Mouse (Mus musculus): ENCODE results near the gene Enpep. TPM values are rescaled to one million over a fixed set of nuclear protein-coding genes. Genes with fewer than 3 reads are reported as not detected.

The Enpep gene
- polyA plus RNA-seq, 1 experiment: 2.8 TPM

GRCm38 (mm10) chr3:129299874-129300273 is 32.6 kb downstream of the Enpep start:
- Histone ChIP-seq H3K27ac (ENCODE audit: insufficient read depth, low read length) (no peak overlapping the region), H3K4me3 (ENCODE audit: insufficient read depth, low read length) (no peak overlapping the region), H3K4me1 (ENCODE audit: control insufficient read depth, insufficient read depth, low read length) (no peaks in the 10 kb centered on the region)
- TF ChIP-seq CTCF (IDR thresholded peaks at IDR 0.05; ENCODE audit: extremely low read depth, insufficient read depth, low read length) (peak; percentile 35; the same call in 1 of the 2 replicates), POLR2A (IDR thresholded peaks at IDR 0.05; ENCODE audit: extremely low read depth, insufficient read depth, low read length) (no peak)

GRCm38 (mm10) chr3:129298606-129299005 is 33.9 kb downstream of the Enpep start:
- TF ChIP-seq CTCF (IDR thresholded peaks at IDR 0.05; ENCODE audit: extremely low read depth, insufficient read depth, low read length) (no peak), POLR2A (IDR thresholded peaks at IDR 0.05; ENCODE audit: extremely low read depth, insufficient read depth, low read length) (no peak)
- H3K4me1 ChIP-seq (ENCODE audit: control insufficient read depth, insufficient read depth, low read length): no peaks in the 10 kb centered on the region
- no peak overlapping the region for H3K27ac ChIP-seq (ENCODE audit: insufficient read depth, low read length)
- no peak overlapping the region for H3K4me3 ChIP-seq (ENCODE audit: insufficient read depth, low read length)

- no peak overlapping the region for H3K27ac ChIP-seq (ENCODE audit: insufficient read depth, low read length)
- no peak overlapping the region for H3K4me3 ChIP-seq (ENCODE audit: insufficient read depth, low read length)
- H3K4me1 ChIP-seq (ENCODE audit: control insufficient read depth, insufficient read depth, low read length): no peaks in the 10 kb centered on the region
- TF ChIP-seq POLR2A (IDR thresholded peaks at IDR 0.05; ENCODE audit: extremely low read depth, insufficient read depth, low read length) (no peak), CTCF (IDR thresholded peaks at IDR 0.05; ENCODE audit: extremely low read depth, insufficient read depth, low read length) (no peak)
These were observed 35.5 kb downstream of the Enpep start for GRCm38 (mm10) chr3:129296994-129297393.

DNA sequence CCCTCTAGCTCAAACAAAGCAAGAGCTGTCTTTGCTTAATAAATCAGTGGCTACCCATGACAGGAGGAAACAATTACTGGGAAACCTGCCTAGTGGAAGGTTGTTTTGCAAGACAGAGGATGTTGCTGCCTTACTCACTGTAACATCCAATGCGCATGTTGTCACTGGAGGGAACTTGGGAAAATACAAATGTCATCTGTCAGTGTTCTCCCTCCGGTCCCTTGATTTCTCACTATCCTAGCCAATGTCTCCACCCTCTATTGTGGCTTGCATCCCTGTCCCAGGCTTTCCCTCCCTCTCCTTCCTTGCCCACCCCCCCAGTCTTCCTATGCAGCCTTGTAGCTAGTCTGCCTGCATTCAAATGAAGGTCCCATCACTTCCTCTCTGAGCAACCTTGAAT is 36.6 kb downstream of the Enpep start:
- Histone ChIP-seq H3K4me1 (ENCODE audit: control insufficient read depth, insufficient read depth, low read length) (no peaks in the 10 kb centered on the region), H3K4me3 (ENCODE audit: insufficient read depth, low read length) (no peak overlapping the region), H3K27ac (ENCODE audit: insufficient read depth, low read length) (no peak overlapping the region)
- TF ChIP-seq POLR2A (IDR thresholded peaks at IDR 0.05; ENCODE audit: extremely low read depth, insufficient read depth, low read length): no peak
- no peak for TF ChIP-seq CTCF (IDR thresholded peaks at IDR 0.05; ENCODE audit: extremely low read depth, insufficient read depth, low read length)

- Histone ChIP-seq H3K4me3 (ENCODE audit: insufficient read depth, low read length) (no peak overlapping the region), H3K4me1 (ENCODE audit: control insufficient read depth, insufficient read depth, low read length) (no peaks in the 10 kb centered on the region), H3K27ac (ENCODE audit: insufficient read depth, low read length) (no peak overlapping the region)
- TF ChIP-seq CTCF (IDR thresholded peaks at IDR 0.05; ENCODE audit: extremely low read depth, insufficient read depth, low read length) (no peak), POLR2A (IDR thresholded peaks at IDR 0.05; ENCODE audit: extremely low read depth, insufficient read depth, low read length) (no peak)
These were observed 43.0 kb downstream of the Enpep start for GRCm38 (mm10) chr3:129289536-129289935.

DNA sequence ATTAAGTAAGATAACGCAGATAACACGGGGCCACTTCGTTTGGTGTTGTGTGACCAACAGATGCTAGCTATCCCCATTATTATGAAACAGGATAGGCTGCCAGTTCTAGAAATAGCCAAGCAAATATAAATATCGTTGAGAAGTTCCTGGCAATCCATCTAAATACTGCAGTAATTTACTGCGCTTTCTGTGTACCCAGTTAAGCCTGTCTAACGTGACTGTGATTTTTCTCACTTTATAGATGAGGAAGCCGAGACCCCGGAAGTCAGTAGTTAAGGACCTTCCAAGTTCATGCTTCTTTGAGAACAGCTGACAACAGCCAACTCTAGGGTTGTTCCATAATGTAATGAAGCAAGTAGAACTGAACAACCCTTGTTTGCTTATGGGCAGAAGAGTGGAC is 45.4 kb downstream of the Enpep start:
- no peak overlapping the region for H3K27ac ChIP-seq (ENCODE audit: insufficient read depth, low read length)
- no peak for TF ChIP-seq POLR2A (IDR thresholded peaks at IDR 0.05; ENCODE audit: extremely low read depth, insufficient read depth, low read length)
- TF ChIP-seq CTCF (IDR thresholded peaks at IDR 0.05; ENCODE audit: extremely low read depth, insufficient read depth, low read length): no peak
- no peaks in the 10 kb centered on the region for H3K4me1 ChIP-seq (ENCODE audit: control insufficient read depth, insufficient read depth, low read length)
- H3K4me3 ChIP-seq (ENCODE audit: insufficient read depth, low read length): no peak overlapping the region

DNA sequence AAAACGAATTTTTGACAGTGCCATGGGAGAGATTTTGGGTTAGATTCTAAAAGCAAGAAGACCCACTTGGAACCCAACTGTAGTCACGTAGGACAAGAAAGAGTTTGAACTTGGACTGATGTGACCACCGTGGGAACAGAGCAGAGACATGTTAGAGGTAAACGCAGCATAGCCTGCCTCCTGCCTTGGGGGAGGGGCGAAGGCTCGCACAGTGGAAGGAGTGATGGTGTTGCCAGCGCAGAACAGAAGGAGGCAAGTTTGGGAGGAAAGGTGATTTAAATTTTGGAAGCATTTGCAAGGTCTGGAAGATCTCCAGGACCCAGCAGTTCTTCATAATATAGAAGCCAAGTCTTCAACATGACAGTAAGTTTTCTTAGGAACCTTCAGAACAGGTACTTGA is 46.1 kb downstream of the Enpep start:
- Histone ChIP-seq H3K4me1 (ENCODE audit: control insufficient read depth, insufficient read depth, low read length) (no peaks in the 10 kb centered on the region), H3K4me3 (ENCODE audit: insufficient read depth, low read length) (no peak overlapping the region), H3K27ac (ENCODE audit: insufficient read depth, low read length) (no peak overlapping the region)
- TF ChIP-seq CTCF (IDR thresholded peaks at IDR 0.05; ENCODE audit: extremely low read depth, insufficient read depth, low read length) (no peak), POLR2A (IDR thresholded peaks at IDR 0.05; ENCODE audit: extremely low read depth, insufficient read depth, low read length) (no peak)

DNA sequence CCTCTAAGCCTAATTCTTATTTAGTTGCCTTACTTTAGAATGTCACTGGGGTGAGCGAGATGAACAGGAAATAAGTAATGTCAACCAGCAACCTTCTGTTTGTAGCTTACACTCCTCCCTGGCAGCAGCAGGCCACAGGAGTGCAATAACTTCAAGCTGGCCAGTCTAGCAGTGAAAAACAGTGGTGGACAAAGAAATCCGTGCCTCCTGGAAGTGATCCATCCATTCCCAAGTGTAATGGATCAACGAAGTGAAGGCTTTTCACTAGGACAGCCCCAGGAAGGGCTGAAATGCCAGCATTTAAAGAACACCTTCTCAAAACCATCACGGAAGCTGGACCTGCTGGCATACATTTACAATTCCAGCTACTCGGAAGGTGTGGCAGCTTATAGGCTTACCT is 48.2 kb downstream of the Enpep start:
- Histone ChIP-seq H3K27ac (ENCODE audit: insufficient read depth, low read length) (no peak overlapping the region), H3K4me3 (ENCODE audit: insufficient read depth, low read length) (no peak overlapping the region), H3K4me1 (ENCODE audit: control insufficient read depth, insufficient read depth, low read length) (no peaks in the 10 kb centered on the region)
- no peak for TF ChIP-seq POLR2A (IDR thresholded peaks at IDR 0.05; ENCODE audit: extremely low read depth, insufficient read depth, low read length)
- no peak for TF ChIP-seq CTCF (IDR thresholded peaks at IDR 0.05; ENCODE audit: extremely low read depth, insufficient read depth, low read length)

GRCm38 (mm10) chr3:129279441-129279840 is 53.1 kb downstream of the Enpep start:
- H3K4me1 ChIP-seq (ENCODE audit: control insufficient read depth, insufficient read depth, low read length): no peaks in the 10 kb centered on the region
- H3K4me3 ChIP-seq (ENCODE audit: insufficient read depth, low read length): no peak overlapping the region
- TF ChIP-seq CTCF (IDR thresholded peaks at IDR 0.05; ENCODE audit: extremely low read depth, insufficient read depth, low read length): no peak
- no peak for TF ChIP-seq POLR2A (IDR thresholded peaks at IDR 0.05; ENCODE audit: extremely low read depth, insufficient read depth, low read length)
- H3K27ac ChIP-seq (ENCODE audit: insufficient read depth, low read length): no peak overlapping the region

GRCm38 (mm10) chr3:129273156-129273831 is 59.2 kb downstream of the Enpep start:
- Histone ChIP-seq H3K27ac (ENCODE audit: insufficient read depth, low read length) (no peak overlapping the region), H3K4me1 (ENCODE audit: control insufficient read depth, insufficient read depth, low read length) (no peaks in the 10 kb centered on the region), H3K4me3 (ENCODE audit: insufficient read depth, low read length) (no peak overlapping the region)
- no peak for TF ChIP-seq POLR2A (IDR thresholded peaks at IDR 0.05; ENCODE audit: extremely low read depth, insufficient read depth, low read length)
- TF ChIP-seq CTCF (IDR thresholded peaks at IDR 0.05; ENCODE audit: extremely low read depth, insufficient read depth, low read length): no peak

Data from cortical plate, adult 2 months (tissue).